ENCODE assay signal across 15 mouse cellular contexts in genomic region chr10:13092996-13093395, GRCm38 (mm10). TPM values are rescaled to one million over a fixed set of nuclear protein-coding genes. Genes with fewer than 3 reads are reported as not detected.
DNase-seq lines count a peak whose midpoint lies in the region; ATAC-seq and TF ChIP-seq lines count a peak whose summit lies in the region.
"Had no signal": no experiment of that assay in that cellular context is flagged by ENCODE, and none has a peak within 500 bp of the region (broad histone marks: within the 10 kb centered on the region; RNA-seq: fewer than 3 reads in every experiment).

No protein-coding gene starts in this region.

- H3K36me3 ChIP-seq in hindbrain, embryonic 10.5 days = peaks cover 4% of the 10 kb centered on the region; the same call in 1 of the 2 replicates
- no peaks in the 10 kb centered on the region for H3K36me3 ChIP-seq in hindbrain, embryonic 16.5 days (ENCODE audit: control insufficient read depth, insufficient read depth, low read length)
- H3K36me3 ChIP-seq in neural tube, embryonic 12.5 days = no peaks in the 10 kb centered on the region
- H3K36me3 ChIP-seq in neural tube, embryonic 15.5 days = no peaks in the 10 kb centered on the region
- no peaks in the 10 kb centered on the region for H3K36me3 ChIP-seq in intestine, postnatal 0 days (ENCODE audit: control insufficient read depth, insufficient read depth)
- H3K36me3 ChIP-seq in liver, embryonic 12.5 days = no peaks in the 10 kb centered on the region

- no peak for ATAC-seq in hindbrain, embryonic 16.5 days
- ATAC-seq in neural tube, embryonic 12.5 days (ENCODE audit: low FRiP score, low read depth) = no peak
- ATAC-seq in neural tube, embryonic 15.5 days (ENCODE audit: low FRiP score) = no peak
- ATAC-seq in intestine, postnatal 0 days = no peak
- ATAC-seq in liver, embryonic 12.5 days = no peak

- no peak for DNase-seq in hindbrain, embryonic 10.5 days (ENCODE audit: low spot score)
- DNase-seq in adrenal gland, adult 8-10 months = no peak
- DNase-seq in embryo, embryonic 10.5 days (ENCODE audit: low spot score) = no peak
- DNase-seq: cerebellum, adult 9-11 months; gastrocnemius, postnatal 25 days; kidney, postnatal 25 days; lung, postnatal 14 days had no signal

- 79% methylated on average over 3 of the region's 3 CpGs for WGBS in hindbrain, embryonic 10.5 days
- 59% methylated on average over 3 of the region's 3 CpGs for WGBS in hindbrain, embryonic 16.5 days
- WGBS in neural tube, embryonic 12.5 days = 56% methylated on average over 3 of the region's 3 CpGs
- WGBS in neural tube, embryonic 15.5 days = 49% methylated on average over 3 of the region's 3 CpGs
- 59% methylated on average over 3 of the region's 3 CpGs for WGBS in intestine, postnatal 0 days
- WGBS in liver, embryonic 12.5 days (ENCODE audit: insufficient replicate concordance) = 62% methylated on average over 3 of the region's 3 CpGs

- no peak overlapping the region; the same call in 1 of the 2 replicates for H3K4me2 ChIP-seq in hindbrain, embryonic 16.5 days (ENCODE audit: low read length)
- peak overlapping the region; percentile 40 for H3K4me2 ChIP-seq in neural tube, embryonic 12.5 days (replicated peaks)
- H3K4me2 ChIP-seq in neural tube, embryonic 15.5 days = no peak overlapping the region
- H3K4me2 ChIP-seq in intestine, postnatal 0 days (replicated peaks; ENCODE audit: low read depth) = 0 out of 2 replicates have a peak overlapping the region, but pooled peaks have one; percentile 21
- H3K4me2 ChIP-seq in liver, embryonic 12.5 days = no peak overlapping the region

- no peaks in the 10 kb centered on the region for H3K27me3 ChIP-seq in hindbrain, embryonic 10.5 days (ENCODE audit: insufficient read depth, poor library complexity, severe bottlenecking)
- no peaks in the 10 kb centered on the region for H3K27me3 ChIP-seq in hindbrain, embryonic 16.5 days (replicated peaks; ENCODE audit: control insufficient read depth, insufficient read depth, low read length)
- no peaks in the 10 kb centered on the region for H3K27me3 ChIP-seq in neural tube, embryonic 12.5 days (replicated peaks)
- H3K27me3 ChIP-seq in neural tube, embryonic 15.5 days (replicated peaks) = no peaks in the 10 kb centered on the region
- H3K27me3 ChIP-seq in intestine, postnatal 0 days (replicated peaks; ENCODE audit: control insufficient read depth, insufficient read depth, low read length) = no peaks in the 10 kb centered on the region
- peaks cover 36% of the 10 kb centered on the region for H3K27me3 ChIP-seq in liver, embryonic 12.5 days (replicated peaks)
- H3K27me3 ChIP-seq: CH12.LX had no signal

- H3K4me1 ChIP-seq in hindbrain, embryonic 10.5 days (replicated peaks) = no peaks in the 10 kb centered on the region
- H3K4me1 ChIP-seq in hindbrain, embryonic 16.5 days (ENCODE audit: control insufficient read depth, insufficient read depth, low read depth, low read length) = no peaks in the 10 kb centered on the region
- H3K4me1 ChIP-seq in neural tube, embryonic 12.5 days = no peaks in the 10 kb centered on the region
- H3K4me1 ChIP-seq in neural tube, embryonic 15.5 days = no peaks in the 10 kb centered on the region
- no peaks in the 10 kb centered on the region for H3K4me1 ChIP-seq in intestine, postnatal 0 days (replicated peaks; ENCODE audit: control insufficient read depth, insufficient read depth, low read length)
- H3K4me1 ChIP-seq in liver, embryonic 12.5 days = no peaks in the 10 kb centered on the region

- peak overlapping the region; percentile 62; the same call in 1 of the 2 replicates for H3K4me3 ChIP-seq in hindbrain, embryonic 10.5 days
- no peak overlapping the region for H3K4me3 ChIP-seq in hindbrain, embryonic 16.5 days (ENCODE audit: low read length)
- no peak overlapping the region for H3K4me3 ChIP-seq in neural tube, embryonic 12.5 days
- no peak overlapping the region for H3K4me3 ChIP-seq in neural tube, embryonic 15.5 days (replicated peaks)
- H3K4me3 ChIP-seq in intestine, postnatal 0 days (ENCODE audit: low read depth, low read length) = no peak overlapping the region
- H3K4me3 ChIP-seq in liver, embryonic 12.5 days = no peak overlapping the region
- H3K4me3 ChIP-seq: erythroblast, embryonic 14.5 days had no signal

- no peak overlapping the region for H3K9ac ChIP-seq in hindbrain, embryonic 16.5 days (ENCODE audit: low read depth, low read length)
- no peak overlapping the region for H3K9ac ChIP-seq in neural tube, embryonic 12.5 days
- H3K9ac ChIP-seq in neural tube, embryonic 15.5 days (replicated peaks) = no peak overlapping the region
- H3K9ac ChIP-seq in intestine, postnatal 0 days (ENCODE audit: low read depth, low read length) = no peak overlapping the region
- no peak overlapping the region for H3K9ac ChIP-seq in liver, embryonic 12.5 days

- no peak overlapping the region for H3K27ac ChIP-seq in hindbrain, embryonic 10.5 days
- H3K27ac ChIP-seq in hindbrain, embryonic 16.5 days (ENCODE audit: low read depth, low read length) = no peak overlapping the region
- H3K27ac ChIP-seq in neural tube, embryonic 12.5 days = no peak overlapping the region
- no peak overlapping the region for H3K27ac ChIP-seq in neural tube, embryonic 15.5 days (replicated peaks)
- no peak overlapping the region for H3K27ac ChIP-seq in intestine, postnatal 0 days (ENCODE audit: low read depth, low read length)
- no peak overlapping the region for H3K27ac ChIP-seq in liver, embryonic 12.5 days

- H3K9me3 ChIP-seq in hindbrain, embryonic 10.5 days = peaks cover 31% of the 10 kb centered on the region
- peaks cover 13% of the 10 kb centered on the region for H3K9me3 ChIP-seq in hindbrain, embryonic 16.5 days (ENCODE audit: control insufficient read depth, low read length)
- H3K9me3 ChIP-seq in neural tube, embryonic 12.5 days = peaks cover 22% of the 10 kb centered on the region
- 0 out of 2 replicates have a peak, but pooled peaks cover 12% of the 10 kb centered on the region for H3K9me3 ChIP-seq in neural tube, embryonic 15.5 days (replicated peaks)
- H3K9me3 ChIP-seq in intestine, postnatal 0 days (ENCODE audit: control insufficient read depth) = 0 out of 2 replicates have a peak, but pooled peaks cover 3% of the 10 kb centered on the region
- H3K9me3 ChIP-seq in liver, embryonic 12.5 days (replicated peaks) = peaks cover 4% of the 10 kb centered on the region; the same call in 1 of the 2 replicates

- no peak for TF ChIP-seq CTCF in intestine, postnatal 0 days (IDR thresholded peaks at IDR 0.05; ENCODE audit: low read depth)

RNA-seq across cellular contexts. Expression of gene Plagl1, which starts 32.7 kb away (rescaled TPM):
- polyA plus RNA-seq in hindbrain, embryonic 10.5 days (2016; fragmentation: Nextera tagmentation; extraction: Ambion mirVana) = 56.1 and 59.4 TPM in 2 replicates
- 25.4 and 34.5 TPM in 2 replicates for polyA plus RNA-seq in hindbrain, embryonic 16.5 days (2015; fragmentation: Nextera tagmentation; extraction: Ambion mirVana)
- 72.0 and 83.7 TPM in 2 replicates for polyA plus RNA-seq in neural tube, embryonic 12.5 days (2016; fragmentation: Nextera tagmentation; extraction: Ambion mirVana)
- 26.2 and 48.7 TPM in 2 replicates for polyA plus RNA-seq in neural tube, embryonic 15.5 days (2015; fragmentation: Nextera tagmentation; extraction: Ambion mirVana)
- polyA plus RNA-seq in intestine, postnatal 0 days (2015; fragmentation: Nextera tagmentation; extraction: Ambion mirVana) = 67.6 and 71.6 TPM in 2 replicates
- 10 to 100 TPM in 2 of 4 experiments, 1 to 10 TPM in 2; 5.8 to 16.0 (median 11.3) TPM for total RNA-seq in adrenal gland, adult 8-10 months (2022)
- polyA plus RNA-seq in liver, embryonic 12.5 days (2016; fragmentation: Nextera tagmentation; extraction: Ambion mirVana) = 55.7 and 63.5 TPM in 2 replicates
- total RNA-seq: neutrophil, adult 5-6 weeks had no signal

Comparison
In these comparisons a context has a peak if more than half of its experiments do, and no peak if none do; other contexts are left out.
1. H3K4me2 ChIP-seq: peak in neural tube, embryonic 12.5 days (single experiment) and intestine, postnatal 0 days (single experiment); none in hindbrain, embryonic 16.5 days (single experiment), neural tube, embryonic 15.5 days (single experiment) and liver, embryonic 12.5 days (single experiment).